Mouse (Mus musculus): ENCODE results near the gene Cdc5l. TPM values are rescaled to one million over a fixed set of nuclear protein-coding genes. Genes with fewer than 3 reads are reported as not detected.

The Cdc5l gene
- polyA plus RNA-seq, 1 experiment: 28.3 TPM

DNA sequence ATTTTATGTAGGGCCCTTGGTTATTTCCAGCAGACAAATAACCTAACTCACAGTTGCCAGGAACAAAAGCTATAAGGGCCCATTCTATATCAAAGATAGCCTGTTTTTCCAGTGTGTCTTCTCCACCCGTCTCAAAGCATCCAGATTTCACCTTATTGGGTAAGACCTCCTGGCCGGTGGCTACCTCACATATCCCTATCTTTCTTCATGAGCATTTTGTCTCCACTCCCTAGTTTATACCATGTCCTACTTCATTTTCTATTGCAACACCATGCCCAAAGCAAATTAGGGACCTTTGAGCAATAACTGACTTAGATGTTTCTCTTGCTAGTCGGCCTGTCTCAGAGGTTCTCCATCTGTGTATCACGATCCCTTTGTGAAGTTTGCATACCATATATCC lies 85.6 kb downstream of the Cdc5l start:
- no peaks in the 10 kb centered on the region for H3K79me3 ChIP-seq (ENCODE audit: low read depth)
- H3ac ChIP-seq (ENCODE audit: control insufficient read depth, insufficient read length, low read depth): no peak overlapping the region
- H3K27me3 ChIP-seq (ENCODE audit: control insufficient read depth, insufficient read depth, insufficient read length): no peaks in the 10 kb centered on the region
- no peaks in the 10 kb centered on the region for H3K36me3 ChIP-seq (ENCODE audit: control insufficient read depth, insufficient read depth)
- no peak overlapping the region for H3K4me3 ChIP-seq (ENCODE audit: insufficient read depth, poor library complexity, severe bottlenecking)
- H3K79me2 ChIP-seq (ENCODE audit: control insufficient read depth, insufficient read depth): no peaks in the 10 kb centered on the region
- TF ChIP-seq CEBPB (IDR thresholded peaks at IDR 0.05; ENCODE audit: low read depth) (no peak), USF1 (IDR thresholded peaks at IDR 0.05; ENCODE audit: low read depth) (no peak), MAX (IDR thresholded peaks at IDR 0.05) (no peak), MYOD1 (IDR thresholded peaks at IDR 0.05; ENCODE audit: control insufficient read depth, insufficient read length, low read depth) (no peak), MYOG (IDR thresholded peaks at IDR 0.05; ENCODE audit: control insufficient read depth, extremely low read depth, insufficient read length) (no peak), CTCF (IDR thresholded peaks at IDR 0.05; ENCODE audit: control insufficient read depth, insufficient read depth, insufficient read length) (no peak), FOSL1 (IDR thresholded peaks at IDR 0.05; ENCODE audit: insufficient read depth, low read length, poor library complexity, severe bottlenecking) (no peak)

Other genes with a start within 250 kb of the Cdc5l start
- 0.11 TPM for gene Spats1, start 41.7 kb upstream of the Cdc5l start, polyA plus RNA-seq (2012; fragmentation: generic; extraction: Trizol)
- gene Aars2, start 73.1 kb upstream of the Cdc5l start, polyA plus RNA-seq (2012; fragmentation: generic; extraction: Trizol): 14.3 TPM
- gene Tcte1, start 89.7 kb upstream of the Cdc5l start, polyA plus RNA-seq (2012; fragmentation: generic; extraction: Trizol): not detected
- gene Tmem151b, start 115.9 kb upstream of the Cdc5l start, polyA plus RNA-seq (2012; fragmentation: generic; extraction: Trizol): 1.2 TPM
- 5.3 TPM for gene Nfkbie, start 122.0 kb upstream of the Cdc5l start, polyA plus RNA-seq (2012; fragmentation: generic; extraction: Trizol)
- gene Slc35b2, start 130.1 kb upstream of the Cdc5l start, polyA plus RNA-seq (2012; fragmentation: generic; extraction: Trizol): 131 TPM
- gene Hsp90ab1, start 139.5 kb upstream of the Cdc5l start, polyA plus RNA-seq (2012; fragmentation: generic; extraction: Trizol): 2,021 TPM
- 264 TPM for gene Slc29a1, start 165.9 kb upstream of the Cdc5l start, polyA plus RNA-seq (2012; fragmentation: generic; extraction: Trizol)
- gene Mymx, start 168.4 kb upstream of the Cdc5l start, polyA plus RNA-seq (2012; fragmentation: generic; extraction: Trizol): 1.7 TPM
- 0.04 TPM for gene Capn11, start 225.6 kb upstream of the Cdc5l start, polyA plus RNA-seq (2012; fragmentation: generic; extraction: Trizol)